Mouse (Mus musculus) myocyte (in vitro differentiated cells): ENCODE measurements at regions not wholly inside any gene's neighbourhood (a gene's known extent, or its start where the extent isn't known, plus 50 kb on each side); places are given as distances from the start of the nearest gene placed in this dataset.

Experiments used
- CEBPB ChIP-seq: IDR thresholded peaks from 2 replicates; pipeline ENCODE4 v1.6.1; 2011; ENCODE audit warnings: mild to moderate bottlenecking, moderate library complexity; ENCODE audit not compliant: poor library complexity, insufficient read depth, severe bottlenecking
- E2F4 ChIP-seq: IDR thresholded peaks from one replicate; pipeline ENCODE4 v1.6.1; 2011; ENCODE audit warnings: mild to moderate bottlenecking, control low read depth, moderate library complexity; ENCODE audit not compliant: insufficient read depth
- MAX ChIP-seq: IDR thresholded peaks from one replicate; pipeline ENCODE4 v1.6.1; 2011; ENCODE audit warnings: low read depth, mild to moderate bottlenecking, control low read depth
- MYOD1 ChIP-seq, 3 experiments: IDR thresholded peaks; one replicate each; pipeline ENCODE4 v1.6.1; 2011; ENCODE audit warnings: control low read depth in 2 of 3, low read depth in 2 of 3, mild to moderate bottlenecking in 2 of 3, moderate library complexity in 1 of 3; ENCODE audit not compliant: insufficient read length in 2 of 3, control insufficient read depth in 1 of 3
- MYOG ChIP-seq, 3 experiments: IDR thresholded peaks; one replicate each; pipeline ENCODE4 v1.6.1; 2011; ENCODE audit warnings: control low read depth in 2 of 3, low read depth in 2 of 3, mild to moderate bottlenecking in 2 of 3; ENCODE audit not compliant: insufficient read length in 2 of 3, control insufficient read depth in 1 of 3, insufficient read depth in 1 of 3
- POLR2A ChIP-seq: IDR thresholded peaks from one replicate; pipeline ENCODE4 v1.6.1; 2011; ENCODE audit warnings: low read depth, mild to moderate bottlenecking, control low read depth, moderate library complexity; ENCODE audit not compliant: insufficient read length
- TCF12 ChIP-seq: IDR thresholded peaks from one replicate; pipeline ENCODE4 v1.6.1; 2011; ENCODE audit warnings: mild to moderate bottlenecking, control low read depth; ENCODE audit not compliant: poor library complexity, insufficient read depth, severe bottlenecking
- USF1 ChIP-seq: IDR thresholded peaks from one replicate; pipeline ENCODE4 v1.6.1; 2011; ENCODE audit warnings: low read depth, mild to moderate bottlenecking, control low read depth, moderate library complexity

DNA sequence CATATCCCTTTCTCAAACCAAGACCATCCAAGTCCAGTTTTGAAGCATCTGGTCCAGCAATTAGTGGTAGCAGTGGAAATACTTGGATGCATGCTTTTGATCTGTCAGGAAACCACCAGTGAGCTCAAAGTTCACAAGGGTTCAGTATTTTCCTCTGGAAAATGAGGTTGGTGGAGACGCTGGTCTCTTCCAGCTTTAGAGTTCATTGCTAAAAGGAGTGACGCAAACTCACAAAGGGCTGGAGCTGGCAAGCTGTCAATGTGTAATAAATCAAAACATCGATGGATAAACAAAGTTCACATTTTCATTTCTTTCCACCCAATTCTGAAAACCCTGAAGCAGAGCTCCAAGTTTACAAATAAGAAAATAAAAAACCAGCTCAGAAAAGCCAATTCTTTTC, 293.0 kb upstream of the Klhl29 start:
- no peak for TF ChIP-seq POLR2A
- TF ChIP-seq MAX: no peak
- no peak for TF ChIP-seq CEBPB
- no peak for TF ChIP-seq E2F4
- TF ChIP-seq USF1: no peak
- no peak for TF ChIP-seq MYOD1 (IDR thresholded peaks at IDR 0.05; ENCODE audit: control insufficient read depth in 1 of 3, insufficient read length in 2 of 3, low read depth in 2 of 3)
- TF ChIP-seq MYOG (IDR thresholded peaks at IDR 0.05; ENCODE audit: control insufficient read depth in 1 of 3, insufficient read depth in 1 of 3, insufficient read length in 2 of 3, low read depth in 2 of 3): no peak
- TF ChIP-seq TCF12: no peak
